Mouse (Mus musculus) myocyte (in vitro differentiated cells): ENCODE data around the gene Ly6f.

Experiments used
- CEBPB ChIP-seq: IDR thresholded peaks from 2 replicates; pipeline ENCODE4 v1.6.1; 2011; ENCODE audit warnings: mild to moderate bottlenecking, moderate library complexity; ENCODE audit not compliant: poor library complexity, insufficient read depth, severe bottlenecking
- POLR2A ChIP-seq: IDR thresholded peaks from one replicate; pipeline ENCODE4 v1.6.1; 2011; ENCODE audit warnings: low read depth, mild to moderate bottlenecking, control low read depth, moderate library complexity; ENCODE audit not compliant: insufficient read length
- REST ChIP-seq: IDR thresholded peaks from one replicate; pipeline ENCODE4 v1.6.1; 2011; ENCODE audit warnings: mild to moderate bottlenecking, control low read depth, moderate library complexity; ENCODE audit not compliant: insufficient read depth, insufficient read length

GRCm38 (mm10) chr15:75270169-75270568 lies 1.9 kb downstream of the Ly6f start:
- TF ChIP-seq POLR2A, result no peak
- TF ChIP-seq REST, result no peak
- TF ChIP-seq CEBPB, result no peak
